Mouse (Mus musculus) kidney, postnatal 4 days (tissue): Measurements from ENCODE around the gene Hist1h3f.

Experiments
- DNase-seq, 2 experiments: peaks; one replicate each; pipeline ENCODE4 v3.0.0; 2021; ENCODE audit warnings: mixed read lengths in 2 of 2

Gene Hist1h3f

DNA sequence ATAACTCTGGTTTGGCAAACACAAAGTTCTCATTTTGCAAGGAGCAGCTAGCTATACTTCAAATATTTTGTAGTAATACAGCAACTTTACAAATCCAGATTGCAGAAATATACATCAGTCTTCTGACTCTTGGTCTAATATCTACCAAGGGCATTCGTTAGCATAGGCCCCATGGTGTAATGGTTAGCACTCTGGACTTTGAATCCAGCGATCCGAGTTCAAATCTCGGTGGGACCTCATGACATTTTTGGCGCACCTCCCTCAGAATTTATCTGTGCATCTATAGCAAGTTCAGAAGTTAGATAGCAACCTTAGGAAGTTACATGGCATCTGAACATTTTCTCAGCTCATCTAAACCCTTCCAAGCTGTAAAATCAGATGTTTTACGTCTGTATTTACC is 25.0 kb upstream of the Hist1h3f start:
- peak; percentile 76 to 82 for DNase-seq

DNA sequence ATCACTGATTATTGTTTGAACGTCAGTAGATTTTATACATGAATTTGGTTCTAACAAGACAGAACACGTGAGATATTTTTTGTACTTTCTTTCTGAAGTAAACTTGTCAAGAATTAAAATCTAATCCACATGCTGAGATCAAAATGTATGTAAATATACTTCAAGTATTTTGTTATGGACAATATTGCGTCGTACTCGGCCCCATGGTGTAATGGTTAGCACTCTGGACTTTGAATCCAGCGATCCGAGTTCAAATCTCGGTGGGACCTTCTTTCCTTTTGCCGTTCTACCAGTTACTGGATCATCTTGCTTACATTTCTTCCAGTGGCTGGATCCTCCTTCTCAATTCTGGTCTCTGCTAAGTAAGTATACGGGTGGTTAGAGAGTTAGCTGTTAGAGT is 24.4 kb upstream of the Hist1h3f start:
- DNase-seq: peak; percentile 77 to 84

DNA sequence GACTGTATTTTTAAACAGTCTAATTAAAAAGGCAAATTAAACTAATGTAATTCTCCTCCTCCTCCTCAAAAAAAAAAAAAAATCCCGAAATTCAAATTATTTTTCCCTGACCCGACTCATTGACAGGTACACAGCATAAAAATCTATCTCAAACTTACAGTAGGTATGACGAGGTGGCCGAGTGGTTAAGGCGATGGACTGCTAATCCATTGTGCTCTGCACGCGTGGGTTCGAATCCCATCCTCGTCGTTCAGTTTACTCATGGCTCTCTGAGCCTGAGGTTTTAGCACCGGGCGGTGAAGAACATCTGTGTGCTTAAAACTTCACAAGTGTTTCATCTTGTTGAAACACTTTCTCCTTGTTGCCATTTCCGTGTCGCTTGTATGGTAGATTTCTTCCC is 22.1 kb upstream of the Hist1h3f start:
- peak; percentile 83 to 88 for DNase-seq

DNA sequence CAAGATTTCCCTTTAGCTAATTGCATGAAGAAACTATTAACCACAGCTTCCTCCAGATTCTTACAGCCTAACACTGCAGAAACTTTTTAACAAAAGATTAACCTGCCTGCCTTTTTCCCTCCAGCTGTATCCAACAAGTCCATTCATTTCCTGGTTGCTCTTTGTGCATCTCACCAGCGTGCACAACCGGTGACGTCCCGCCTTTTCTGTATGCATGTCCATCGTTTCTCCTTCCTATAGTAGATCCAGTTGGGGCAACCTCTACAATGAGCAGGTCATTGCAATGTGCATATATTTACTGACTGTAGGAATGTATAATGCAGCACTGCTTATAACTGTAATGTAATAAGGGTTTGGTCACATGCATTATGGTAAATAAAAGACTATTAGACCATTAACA is 19.9 kb upstream of the Hist1h3f start:
- no peak for DNase-seq

DNA sequence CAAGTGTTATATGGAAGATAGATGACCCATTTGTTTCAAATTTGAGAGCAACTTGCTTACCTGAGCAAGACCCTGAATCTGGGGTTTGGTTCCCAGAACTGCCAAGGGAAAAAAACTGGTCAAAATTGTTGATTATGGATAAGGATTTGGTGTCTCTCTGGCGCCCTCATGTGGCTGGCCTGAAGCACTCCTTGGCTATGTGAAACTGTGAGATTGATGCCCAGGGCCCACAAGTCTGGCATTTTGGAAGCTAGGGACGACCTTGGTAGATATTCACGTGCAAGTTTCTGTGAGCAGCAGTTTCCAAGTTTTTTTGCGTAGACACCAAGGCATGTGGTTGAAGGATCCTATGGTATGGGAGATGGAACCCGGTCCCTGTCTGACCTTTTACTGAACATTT is 19.2 kb upstream of the Hist1h3f start:
- peak; percentile 83 to 84 for DNase-seq

DNA sequence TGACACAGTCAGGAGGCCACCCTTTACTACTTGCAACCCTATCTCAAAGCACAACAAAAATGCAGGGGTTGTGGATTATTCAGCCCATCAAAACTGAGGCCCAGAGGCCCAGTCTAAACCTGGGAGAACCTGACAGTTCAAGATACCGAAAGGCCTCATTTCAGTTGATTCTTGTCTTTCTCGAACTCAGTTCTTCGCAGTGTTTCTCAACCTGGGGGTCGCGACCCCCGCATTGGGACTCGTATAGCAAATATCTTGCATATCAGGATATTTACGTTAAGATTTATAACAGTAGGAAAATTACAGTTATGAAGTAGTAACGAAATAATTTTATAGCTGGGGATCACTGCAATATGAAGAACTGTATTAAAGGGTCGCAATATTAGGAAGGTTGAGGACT is 18.0 kb upstream of the Hist1h3f start:
- DNase-seq: peak; percentile 48 to 56

DNA sequence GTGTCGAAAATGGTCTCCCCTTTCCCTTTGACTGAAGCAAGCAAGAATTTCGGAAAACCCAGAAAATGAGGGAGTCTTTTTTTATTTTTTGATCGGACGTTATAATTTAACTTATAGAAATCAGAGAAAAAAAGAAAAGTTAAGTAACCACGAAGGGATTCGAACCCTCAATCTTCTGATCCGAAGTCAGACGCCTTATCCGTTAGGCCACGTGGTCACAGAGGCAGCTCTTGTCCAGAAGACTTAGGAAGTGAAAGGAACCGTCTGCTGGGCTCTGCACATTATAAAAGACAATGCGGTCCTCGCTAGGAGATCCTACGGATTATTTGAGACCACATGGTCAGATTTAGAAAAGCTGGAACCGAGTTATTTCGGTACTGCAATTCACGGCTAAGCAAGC is 17.5 kb upstream of the Hist1h3f start:
- peak; percentile 92 to 93 for DNase-seq

DNA sequence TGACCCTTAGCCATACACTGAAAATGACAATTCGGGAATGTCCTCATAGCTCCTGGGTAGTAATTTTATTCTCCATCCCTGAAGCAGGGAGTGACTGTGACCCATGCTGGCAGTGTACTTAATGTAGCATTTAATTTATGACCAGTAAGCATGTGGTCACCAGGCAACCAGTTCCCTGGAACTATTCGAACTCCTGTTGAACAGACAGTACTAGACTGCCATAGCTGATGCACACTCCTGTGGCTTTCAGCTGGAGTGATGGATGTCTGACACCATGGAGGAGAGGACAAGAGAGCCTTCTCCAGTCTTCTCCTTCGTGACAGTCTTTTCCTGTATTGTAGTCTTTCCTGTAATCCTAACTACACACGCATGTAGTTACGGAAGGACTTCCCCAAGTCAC is 14.8 kb upstream of the Hist1h3f start:
- no peak for DNase-seq

DNA sequence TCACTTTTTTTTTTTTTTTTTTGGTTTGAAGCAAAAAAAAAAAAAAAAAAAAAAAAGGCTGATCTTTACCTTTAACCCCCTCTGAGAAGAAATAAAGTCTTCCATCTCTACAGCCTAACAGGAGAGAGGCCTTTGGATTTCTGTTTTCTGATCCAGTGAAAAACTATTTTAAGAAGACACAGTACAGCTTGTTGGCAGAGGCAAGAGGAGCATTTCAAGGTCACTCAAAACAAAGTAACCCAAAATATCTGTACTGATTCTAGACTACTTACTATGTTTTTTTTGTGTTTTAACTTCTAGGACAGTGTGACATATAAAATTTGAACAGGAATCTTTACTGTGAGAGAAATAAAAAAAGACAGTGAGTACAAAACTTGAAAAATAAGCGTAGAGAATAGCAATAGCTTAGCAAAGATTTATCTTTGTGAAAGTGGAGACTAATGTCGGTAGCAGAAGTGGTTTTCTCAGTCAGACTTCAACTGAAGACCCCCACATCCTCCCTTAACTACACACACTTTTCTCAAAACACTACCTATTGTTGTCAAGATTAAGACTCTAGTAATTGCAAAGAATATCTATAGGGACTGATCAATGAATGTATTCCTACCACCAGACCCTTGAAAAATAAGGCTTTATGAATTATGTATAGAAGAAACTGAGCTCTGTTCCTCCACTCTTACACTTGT is 14.2 kb upstream of the Hist1h3f start:
- no peak for DNase-seq

DNA sequence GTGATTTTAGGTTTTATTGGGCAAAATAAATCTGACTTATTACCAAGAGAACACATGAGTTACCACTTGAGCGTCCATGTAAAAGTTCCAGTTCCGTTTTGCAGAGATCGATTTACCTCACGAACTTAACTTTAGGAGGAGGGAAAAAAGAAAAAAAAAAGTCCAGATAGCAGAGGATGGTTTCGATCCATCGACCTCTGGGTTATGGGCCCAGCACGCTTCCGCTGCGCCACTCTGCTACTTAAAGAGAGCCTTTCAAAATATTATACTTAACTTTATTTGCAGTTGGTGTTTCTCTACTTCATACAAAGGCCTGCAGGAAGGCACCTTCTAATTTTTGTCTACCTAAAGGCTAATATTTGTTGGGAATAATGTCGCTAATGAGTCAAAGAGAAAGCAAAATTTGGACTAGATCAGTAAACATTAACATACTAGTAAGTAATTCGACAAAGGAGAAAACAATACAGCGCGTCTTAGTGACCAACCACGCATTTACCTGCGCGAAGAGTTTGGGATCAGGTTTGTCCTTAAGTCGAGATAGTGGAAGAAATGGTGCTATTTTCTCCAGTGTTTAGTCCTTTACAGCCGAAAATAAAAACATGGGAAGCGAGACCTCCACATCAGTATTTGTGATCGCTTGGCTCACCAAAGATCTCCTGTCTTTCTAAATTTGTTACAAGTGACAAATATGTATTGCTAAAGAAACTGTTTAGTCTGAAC is 13.5 kb upstream of the Hist1h3f start:
- DNase-seq: peak; percentile 62 to 77

DNA sequence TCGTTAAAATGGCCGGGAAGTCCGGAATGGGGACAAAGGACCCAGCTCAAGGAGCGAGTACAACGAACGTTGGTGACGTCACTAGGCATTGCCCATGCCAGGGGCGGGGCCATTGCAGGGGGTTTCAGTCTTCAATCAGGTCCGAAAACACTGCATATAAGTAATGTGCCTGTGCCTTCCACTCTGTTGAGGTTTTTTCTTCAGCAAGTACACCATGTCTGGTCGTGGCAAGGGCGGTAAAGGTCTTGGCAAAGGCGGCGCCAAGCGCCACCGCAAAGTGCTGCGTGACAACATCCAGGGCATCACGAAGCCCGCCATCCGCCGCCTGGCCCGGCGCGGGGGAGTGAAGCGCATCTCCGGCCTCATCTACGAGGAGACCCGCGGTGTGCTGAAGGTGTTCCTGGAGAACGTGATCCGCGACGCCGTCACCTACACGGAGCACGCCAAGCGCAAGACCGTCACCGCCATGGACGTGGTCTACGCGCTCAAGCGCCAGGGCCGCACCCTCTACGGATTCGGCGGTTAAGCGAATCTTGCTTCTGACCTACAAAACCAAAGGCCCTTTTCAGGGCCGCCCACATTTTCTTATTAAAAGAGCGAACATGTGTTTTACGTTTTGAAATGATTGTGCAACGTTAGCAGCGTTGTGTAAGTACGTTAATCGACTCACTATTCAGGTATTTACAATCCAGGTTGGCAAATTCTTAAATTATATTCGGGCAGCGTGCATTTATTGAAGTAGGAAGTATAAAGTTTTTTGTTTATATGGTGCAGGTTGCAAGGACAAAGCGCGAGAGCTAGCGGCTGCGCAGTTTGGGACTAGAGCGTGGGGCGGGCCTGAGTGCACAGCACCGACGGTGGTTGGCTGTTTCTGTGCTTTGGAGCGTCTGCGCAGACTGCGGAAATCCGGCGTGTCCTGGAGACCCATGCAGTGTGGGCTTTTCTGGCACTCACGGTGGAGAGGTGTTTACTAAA is 12.7 kb upstream of the Hist1h3f start, which contains the start of gene Hist1h4h:
TSS of gene Hist1h4h (plus strand) at position 150 of the 975 bp plus-strand sequence.
- DNase-seq: peak; percentile 95 to 97

DNA sequence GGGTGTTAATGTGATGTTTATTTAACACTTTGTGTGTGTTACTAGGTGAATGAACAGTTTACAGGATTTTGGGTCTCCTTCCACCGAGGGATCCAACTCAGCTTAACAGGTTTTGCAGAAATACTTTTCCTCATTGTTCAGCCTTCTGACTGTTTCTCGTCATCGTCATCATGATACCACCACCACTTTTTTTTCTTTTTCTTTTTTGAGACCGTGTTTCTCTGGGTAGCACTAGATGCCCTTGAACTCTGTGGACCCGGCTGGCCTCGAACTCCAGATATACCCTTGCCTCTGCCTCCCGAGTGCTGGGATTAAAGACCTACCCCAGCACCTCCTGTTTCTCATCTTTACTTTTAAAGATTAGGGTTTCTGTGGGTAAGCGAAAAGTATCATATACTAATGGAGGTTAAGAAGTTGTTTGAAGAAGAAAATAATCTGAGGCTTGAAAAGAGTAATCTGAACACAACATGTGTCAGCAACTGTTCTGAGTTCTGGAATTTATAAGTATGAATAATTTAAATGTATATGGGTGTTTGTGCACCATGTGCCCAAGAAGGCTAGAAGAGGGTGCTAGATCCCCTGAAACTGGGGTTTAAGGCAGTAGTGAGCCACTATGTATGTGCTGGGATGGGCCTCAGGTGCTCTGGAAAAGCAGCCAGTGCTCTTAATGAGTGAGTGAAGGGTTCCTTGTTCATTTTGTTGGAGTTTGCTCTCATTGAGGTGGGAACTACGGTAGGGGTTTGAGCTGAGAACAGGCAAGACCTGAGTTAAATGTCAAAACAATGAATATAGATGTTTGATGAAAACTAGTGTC is 11.4 kb upstream of the Hist1h3f start:
- DNase-seq: no peak

DNA sequence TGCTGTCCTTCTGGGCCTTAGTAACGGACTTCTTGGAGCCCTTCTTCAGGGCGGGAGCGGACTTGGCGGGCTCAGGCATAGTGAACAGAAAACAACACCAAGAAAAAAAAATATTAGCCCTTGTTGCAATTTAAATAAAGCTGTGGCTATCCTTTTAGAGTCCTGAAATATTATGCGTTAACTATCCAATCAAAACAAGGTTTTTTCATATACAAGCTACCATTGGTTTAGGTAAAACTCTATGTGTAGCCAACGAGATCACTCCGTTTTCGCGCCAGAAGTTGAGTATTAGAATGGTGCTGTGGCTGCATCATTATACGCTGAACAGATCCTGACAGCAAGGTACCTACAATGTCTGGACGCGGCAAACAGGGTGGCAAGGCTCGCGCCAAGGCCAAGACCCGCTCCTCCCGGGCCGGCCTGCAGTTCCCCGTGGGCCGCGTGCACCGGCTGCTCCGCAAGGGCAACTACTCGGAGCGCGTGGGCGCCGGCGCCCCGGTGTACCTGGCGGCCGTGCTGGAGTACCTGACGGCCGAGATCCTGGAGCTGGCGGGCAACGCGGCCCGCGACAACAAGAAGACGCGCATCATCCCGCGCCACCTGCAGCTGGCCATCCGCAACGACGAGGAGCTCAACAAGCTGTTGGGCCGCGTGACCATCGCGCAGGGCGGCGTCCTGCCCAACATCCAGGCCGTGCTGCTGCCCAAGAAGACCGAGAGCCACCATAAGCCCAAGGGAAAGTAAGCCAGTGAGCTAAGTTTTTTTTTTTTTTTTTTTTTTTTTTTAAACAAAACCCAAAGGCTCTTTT is 10.1 kb upstream of the Hist1h3f start, which contains the start of gene Hist1h2af:
TSS of gene Hist1h2af (plus strand) at position 347 of the 808 bp plus-strand sequence.
- peak; percentile 73 to 83 for DNase-seq

DNA sequence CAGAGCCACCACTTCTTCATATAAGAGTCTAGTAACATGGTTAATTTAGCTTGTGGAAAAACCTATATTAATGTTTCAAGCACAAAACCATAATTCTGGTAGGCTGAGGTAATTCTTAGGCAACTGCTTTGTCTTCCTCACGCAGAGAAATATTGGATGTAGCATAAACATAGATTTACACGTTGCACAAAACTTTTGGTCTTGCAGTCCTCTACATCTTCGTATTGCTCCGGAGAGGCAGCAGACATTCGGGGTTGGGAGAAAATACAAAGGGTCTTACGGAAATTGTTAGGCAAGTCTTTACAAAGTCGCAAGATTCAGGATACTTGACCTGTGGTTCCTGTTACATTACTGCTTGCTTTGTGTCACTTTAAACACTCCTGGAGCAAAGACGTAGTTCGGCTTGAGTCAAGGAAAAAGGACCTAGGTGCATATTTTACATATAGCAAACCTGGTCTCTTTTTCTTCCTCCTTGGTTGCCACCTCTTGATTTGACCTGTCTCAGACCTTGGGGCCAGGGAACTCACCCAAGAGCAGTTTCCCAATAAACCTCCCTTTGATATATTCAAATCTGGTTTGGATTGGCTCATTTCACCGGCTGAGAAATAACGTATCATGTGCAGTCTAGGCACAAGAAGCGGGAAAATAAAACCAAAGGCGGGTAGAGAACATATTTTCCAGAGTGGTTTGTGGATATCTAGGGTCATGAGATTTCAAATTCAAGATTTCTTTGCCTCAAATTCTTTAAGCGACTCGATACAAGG is 9.3 kb upstream of the Hist1h3f start:
- peak in 1 of 2 experiments; percentile 38 for DNase-seq

DNA sequence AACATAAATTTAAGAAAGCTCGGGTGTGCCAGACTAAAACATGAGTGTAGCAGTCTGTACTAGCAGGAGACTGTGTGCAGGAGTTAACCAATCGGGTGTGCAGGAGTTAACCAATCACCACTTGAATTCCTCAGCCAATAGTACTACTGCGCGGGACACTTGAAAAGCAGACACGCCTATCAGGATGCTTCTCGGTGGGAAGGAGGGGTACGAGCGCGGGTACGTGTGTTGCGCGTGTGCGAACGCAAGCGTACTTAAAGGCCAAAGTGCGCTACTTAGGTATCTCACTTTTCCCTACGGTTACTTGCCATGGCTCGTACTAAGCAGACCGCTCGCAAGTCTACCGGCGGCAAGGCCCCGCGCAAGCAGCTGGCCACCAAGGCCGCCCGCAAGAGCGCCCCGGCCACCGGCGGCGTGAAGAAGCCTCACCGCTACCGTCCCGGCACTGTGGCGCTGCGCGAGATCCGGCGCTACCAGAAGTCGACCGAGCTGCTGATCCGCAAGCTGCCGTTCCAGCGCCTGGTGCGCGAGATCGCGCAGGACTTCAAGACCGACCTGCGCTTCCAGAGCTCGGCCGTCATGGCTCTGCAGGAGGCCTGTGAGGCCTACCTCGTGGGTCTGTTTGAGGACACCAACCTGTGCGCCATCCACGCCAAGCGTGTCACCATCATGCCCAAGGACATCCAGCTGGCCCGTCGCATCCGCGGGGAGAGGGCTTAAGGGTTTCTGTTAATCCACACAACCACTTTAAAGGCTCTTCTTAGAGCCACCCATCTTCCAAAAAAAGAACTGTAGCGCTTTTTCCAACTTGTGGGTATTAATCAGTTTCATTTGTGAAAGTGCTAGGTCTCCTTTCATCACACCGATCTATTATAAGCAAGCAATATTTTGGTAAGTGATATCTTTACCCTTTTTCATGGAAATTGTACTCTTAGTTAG is 8.4 kb upstream of the Hist1h3f start, which contains the start of gene Hist1h3g:
TSS of gene Hist1h3g (plus strand) at position 286 of the 939 bp plus-strand sequence.
- DNase-seq: peak; percentile 90 to 91

DNA sequence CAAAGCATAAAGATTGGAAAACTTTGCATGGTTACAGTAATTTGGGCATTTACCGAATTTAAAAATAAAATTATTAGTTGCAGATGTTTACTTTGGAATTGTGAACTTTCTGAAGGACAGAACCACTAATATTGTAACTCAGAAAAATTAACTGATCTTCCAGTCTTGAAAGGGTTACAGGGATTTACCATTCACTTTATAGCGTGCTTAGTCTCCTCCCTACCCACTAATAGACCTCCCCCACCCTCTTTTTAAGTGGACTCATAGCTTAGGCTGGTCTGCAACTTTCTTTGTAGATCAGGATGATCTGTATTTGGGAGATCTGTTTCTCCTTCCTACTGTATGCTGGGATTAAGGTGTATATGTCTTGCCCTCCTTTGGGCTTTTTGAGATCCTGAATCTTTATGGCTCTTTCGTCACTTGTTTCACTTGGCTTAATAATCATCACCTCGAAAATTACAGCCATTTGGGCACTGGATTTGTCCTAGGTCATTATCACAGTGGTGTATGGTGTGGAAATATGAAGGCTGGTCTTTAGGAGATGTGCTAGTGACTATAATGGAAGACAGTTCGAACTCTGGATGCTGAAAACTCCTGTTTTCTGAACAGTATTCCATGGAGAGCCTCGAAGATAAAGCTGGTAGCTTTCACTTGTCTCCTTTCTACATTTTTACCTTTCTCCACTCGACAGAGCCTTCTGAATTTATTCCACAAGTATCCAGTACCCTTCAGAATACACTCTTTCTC is 7.6 kb upstream of the Hist1h3f start:
- DNase-seq: no peak

DNA sequence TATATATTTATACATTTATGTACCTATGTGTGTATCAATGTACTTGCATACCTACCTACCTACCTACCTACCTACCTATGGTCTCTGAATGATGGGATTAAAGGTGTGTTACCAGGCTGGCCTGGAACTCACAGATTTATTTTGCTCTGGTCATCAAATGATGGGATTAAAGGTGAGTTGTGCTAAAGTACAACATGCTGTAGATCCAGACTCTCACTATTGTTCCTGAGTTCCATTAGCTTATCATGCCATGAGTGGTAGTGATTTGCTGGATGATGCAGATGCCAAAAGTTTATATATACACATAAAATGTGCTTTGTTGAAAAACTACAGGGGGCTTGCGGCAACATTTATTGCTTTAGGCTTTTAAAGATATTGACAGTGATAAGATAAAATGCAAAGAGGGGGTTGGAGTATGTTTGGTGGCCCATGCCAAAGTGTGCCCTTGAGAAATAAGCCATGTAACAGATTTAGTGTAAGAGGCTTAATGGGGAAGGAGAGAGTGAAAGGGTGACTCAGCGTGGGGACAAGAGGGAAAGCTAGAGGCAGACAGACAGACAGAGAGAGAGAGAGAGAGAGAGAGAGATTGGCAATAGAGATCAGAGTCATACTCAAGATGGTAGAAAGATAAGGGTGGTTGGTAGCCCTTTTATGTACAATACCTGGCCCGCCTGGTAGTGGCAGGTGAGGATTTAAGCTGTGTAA is 6.7 kb upstream of the Hist1h3f start:
- no peak for DNase-seq

DNA sequence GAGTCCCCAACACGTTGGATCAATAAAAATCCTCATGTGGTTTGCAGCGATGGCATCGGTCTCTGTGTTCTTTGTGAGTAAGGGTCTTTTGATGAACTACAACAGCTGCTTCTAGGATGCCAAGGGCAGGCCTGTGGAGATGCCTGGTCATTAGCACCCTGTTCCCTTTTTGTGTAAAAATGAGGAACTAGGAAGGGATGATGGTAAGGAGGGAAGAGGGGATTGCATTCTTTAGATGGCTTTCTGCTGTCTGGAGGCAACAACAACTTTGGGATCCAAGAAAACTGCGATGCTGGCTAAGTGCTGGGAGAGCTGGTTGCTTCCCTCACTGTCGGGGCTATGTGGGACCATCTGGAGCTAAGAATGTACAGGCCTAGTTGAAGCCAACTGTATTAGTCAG is 5.6 kb upstream of the Hist1h3f start:
- no peak for DNase-seq
